Mouse (Mus musculus) CD4-positive helper T cell, adult 2 months (primary cell): ENCODE measurements around the gene Svbp.
A peak's percentile ranks its signal among the peaks of the same experiment; 100 is the strongest.

Experiments used
- DNase-seq: peaks from one replicate; pipeline ENCODE4 v3.0.0-alpha.2; 2012; ENCODE audit warnings: low read depth, missing footprints, low spot score

Gene Svbp

GRCm38 (mm10) chr4:119190618-119191017 lies 4.5 kb upstream of the Svbp start:
- no peak for DNase-seq

DNA sequence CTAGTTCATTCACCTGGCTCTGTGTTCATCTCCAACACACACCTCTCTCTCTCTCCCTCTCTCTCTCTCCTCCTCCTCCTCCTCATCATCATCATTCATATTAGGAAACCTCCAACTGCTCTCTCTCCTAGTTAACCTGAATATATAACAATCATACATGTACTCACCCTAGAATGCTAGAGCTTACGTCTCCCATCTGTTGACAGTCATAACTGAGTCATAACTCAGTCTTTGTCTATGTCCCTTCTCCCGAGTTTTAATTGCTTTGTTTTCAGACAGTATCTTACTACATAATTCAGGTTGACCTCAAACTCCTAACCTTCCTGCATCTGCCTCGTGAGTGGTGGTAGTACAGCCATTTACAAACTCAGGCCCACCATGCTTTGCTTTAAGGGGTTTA lies 3.8 kb upstream of the Svbp start:
- no peak for DNase-seq

DNA sequence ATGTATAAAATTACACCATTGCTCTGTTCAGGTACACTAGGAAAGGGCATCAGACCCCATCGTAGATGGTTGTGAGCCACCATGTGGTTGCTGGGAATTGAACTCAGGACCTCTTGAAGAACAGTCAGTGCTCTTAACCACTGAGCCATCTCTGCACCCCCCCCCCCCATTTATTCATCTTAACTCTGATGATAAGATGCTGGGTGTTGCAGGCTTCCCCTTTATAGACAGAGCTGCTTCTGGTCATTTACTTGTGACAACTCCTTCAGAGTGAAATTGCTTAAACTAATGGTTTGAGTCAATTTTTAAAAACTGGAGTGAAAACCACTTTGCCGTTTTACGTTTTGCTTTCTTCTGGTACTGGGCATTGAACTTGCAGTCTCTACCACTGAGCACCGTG lies 2.3 kb upstream of the Svbp start:
- no peak for DNase-seq

- DNase-seq = no peak
These were observed 645 bp downstream of the Svbp start for GRCm38 (mm10) chr4:119195582-119196320.

DNA sequence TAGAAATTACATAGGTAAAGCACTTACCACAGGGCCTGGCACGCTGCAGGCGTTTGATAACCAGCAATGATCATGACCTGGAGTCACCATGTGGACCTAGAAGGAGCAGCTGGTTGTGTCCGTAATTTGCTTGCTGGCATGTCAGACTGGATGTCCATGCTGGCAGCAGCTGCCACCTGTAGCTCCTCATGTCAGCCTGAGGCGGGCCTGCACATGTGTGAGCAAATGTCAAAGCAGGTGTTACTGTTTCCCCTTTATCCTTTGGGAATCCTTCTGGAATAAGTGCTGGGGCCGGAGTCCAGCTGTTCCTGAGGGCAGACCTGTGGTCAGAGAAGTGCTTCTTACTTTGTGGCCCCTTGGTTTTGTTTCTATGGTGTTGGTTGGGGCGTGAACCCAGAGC lies 3.0 kb downstream of the Svbp start:
- DNase-seq = no peak

DNA sequence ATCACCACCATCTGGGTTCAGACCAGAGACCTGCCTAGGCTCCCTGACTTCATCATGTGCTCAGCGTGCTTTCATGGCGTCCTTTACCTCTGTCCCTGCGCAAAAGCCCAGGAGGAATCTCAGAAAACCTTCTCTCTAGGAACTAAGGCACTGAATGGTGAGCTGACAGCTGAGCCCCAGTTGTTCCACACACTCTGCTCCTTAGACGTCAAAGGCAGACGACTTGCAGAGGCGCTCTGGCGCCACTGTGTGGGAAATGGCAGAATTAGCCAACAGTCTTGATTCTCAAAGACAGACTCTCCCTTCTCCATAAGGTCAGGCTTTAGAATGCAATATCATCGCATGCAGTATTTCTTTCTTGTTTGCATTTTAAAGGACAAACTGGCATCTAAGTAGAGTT lies 9.6 kb downstream of the Svbp start:
- peak; percentile 54 for DNase-seq

GRCm38 (mm10) chr4:119216667-119217066 lies 21.6 kb downstream of the Svbp start:
- DNase-seq = no peak

DNA sequence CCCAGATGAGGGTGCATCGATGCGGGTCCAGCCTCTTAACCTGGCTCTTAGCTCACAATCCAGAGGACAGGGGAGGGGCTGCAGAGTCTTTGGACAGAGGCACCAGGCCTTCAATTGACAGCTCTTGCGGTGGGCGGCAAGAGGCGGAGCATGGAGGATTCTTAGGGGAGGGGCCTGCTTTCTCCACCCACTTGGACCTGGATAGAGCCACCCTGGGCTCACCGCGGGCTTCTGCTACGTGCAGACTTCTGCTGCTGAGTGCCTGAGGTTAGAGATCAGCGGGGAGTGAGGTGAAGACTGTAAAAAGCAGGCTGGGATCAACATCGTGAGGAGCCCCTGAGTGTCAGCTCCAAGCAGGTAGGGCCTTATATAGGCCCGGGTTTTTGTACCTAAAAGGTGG lies 23.1 kb downstream of the Svbp start, which contains the start of gene Tmem269:
Tmem269 (minus strand) TSS at position 49 of the 400 bp plus-strand sequence.
- no peak for DNase-seq

DNA sequence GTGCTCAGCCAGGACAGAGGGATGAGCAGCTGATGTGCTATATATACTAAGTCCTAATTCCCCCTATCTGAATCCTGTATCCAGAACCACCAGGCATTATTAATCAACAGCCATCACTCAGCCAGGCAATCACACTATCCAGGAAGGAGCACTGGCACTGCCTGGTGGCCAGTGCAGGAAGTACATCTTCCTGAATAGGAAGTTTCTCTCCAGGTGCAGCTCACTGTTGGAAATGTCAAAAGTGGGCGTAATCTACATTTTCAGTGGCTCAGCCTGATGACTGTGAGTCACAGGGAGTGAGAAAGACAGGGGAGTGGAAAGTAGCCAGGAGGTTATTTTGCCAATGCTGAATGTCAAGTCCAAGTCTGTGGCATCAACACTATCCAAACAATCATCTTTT lies 28.6 kb downstream of the Svbp start:
- DNase-seq = peak; percentile 38

GRCm38 (mm10) chr4:119224534-119224933 lies 29.4 kb downstream of the Svbp start:
- no peak for DNase-seq

DNA sequence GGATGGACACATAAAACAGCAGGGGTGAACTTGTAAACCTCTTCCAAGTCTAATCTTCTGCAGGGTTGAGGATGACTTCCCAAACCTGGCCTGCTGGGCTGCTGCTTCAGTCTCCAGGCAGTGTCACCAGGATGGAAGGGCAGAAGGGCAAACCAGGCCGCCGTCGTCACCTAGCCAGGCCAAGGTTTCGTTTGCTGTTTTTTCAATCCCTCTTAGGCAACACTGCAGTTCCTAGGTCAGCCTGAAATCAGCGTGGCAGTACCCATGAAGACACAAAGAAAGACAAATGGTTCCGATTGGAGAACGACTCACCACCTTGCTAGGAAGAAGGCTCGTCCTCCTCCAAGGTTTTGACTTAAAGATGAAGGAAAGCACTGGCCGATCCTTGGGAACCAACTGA lies 30.6 kb downstream of the Svbp start:
- DNase-seq = no peak

- DNase-seq = no peak
These were observed 31.6 kb downstream of the Svbp start for GRCm38 (mm10) chr4:119226751-119227150.

DNA sequence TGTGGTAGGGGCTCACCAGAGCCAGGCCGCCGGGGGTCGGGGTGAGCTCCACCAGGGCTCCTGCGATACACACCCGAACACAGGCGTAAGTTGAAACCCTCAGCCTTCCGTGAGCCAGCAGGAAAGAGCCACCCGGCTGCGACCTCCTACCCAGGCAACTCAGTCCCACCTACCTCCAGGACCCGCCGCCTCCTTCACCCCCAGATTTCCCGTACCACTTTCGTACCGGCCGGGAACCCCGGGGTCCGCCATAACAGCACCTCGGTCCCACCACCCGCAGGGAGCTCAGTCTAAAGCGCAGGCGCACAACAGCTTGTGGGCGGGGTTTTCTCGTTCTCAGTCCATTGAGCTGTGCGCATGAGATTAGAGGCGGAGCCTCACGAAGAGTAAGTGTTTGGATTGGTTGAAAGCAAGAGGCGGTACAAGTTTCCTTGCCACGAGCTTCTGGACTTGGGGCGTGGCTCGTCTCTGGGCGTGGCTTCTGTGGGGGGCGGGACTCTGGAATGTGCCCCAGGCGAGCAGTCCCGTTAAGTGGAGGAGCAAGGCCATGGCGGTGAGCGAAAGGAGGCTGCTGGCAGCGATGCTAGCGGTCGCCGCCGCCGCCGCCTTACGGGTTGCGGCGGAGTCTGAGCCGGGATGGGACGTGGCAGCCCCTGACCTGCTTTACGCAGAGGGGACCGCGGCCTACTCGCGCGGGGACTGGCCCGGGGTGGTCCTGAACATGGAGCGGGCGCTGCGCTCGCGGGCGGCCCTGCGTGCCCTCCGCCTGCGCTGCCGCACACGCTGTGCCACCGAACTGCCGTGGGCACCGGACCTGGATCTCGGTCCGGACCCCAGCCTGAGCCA lies 37.5 kb downstream of the Svbp start, which contains the start of the genes AU022252 and P3h1:
AU022252 (minus strand) TSS at position 303 of the 846 bp plus-strand sequence.
P3h1 (plus strand) TSS at position 506 of the 846 bp plus-strand sequence.
- DNase-seq = peak; percentile 99

- DNase-seq = no peak
These were observed 38.3 kb downstream of the Svbp start for GRCm38 (mm10) chr4:119233256-119233901.

DNA sequence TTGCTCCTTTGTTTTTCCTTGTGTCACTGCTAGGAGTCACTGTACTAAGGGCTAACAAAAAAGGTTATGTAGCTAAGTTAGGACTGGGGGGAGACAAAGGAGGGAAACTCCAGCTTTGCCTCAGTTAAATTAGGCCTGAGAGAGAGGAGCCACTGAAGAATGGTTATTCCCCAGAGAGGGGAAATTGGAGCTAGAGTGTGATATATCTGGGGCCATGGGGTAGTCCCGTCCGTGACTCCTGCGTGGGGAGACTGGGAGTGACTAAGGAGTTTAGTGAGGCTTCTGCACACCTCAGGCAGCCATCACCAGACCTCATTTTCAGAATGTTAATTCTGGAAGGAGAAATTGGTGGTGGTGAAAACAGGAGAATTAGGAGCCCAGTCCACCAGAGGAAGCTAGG lies 39.2 kb downstream of the Svbp start:
- no peak for DNase-seq

GRCm38 (mm10) chr4:119238661-119239060 lies 43.6 kb downstream of the Svbp start:
- no peak for DNase-seq

DNA sequence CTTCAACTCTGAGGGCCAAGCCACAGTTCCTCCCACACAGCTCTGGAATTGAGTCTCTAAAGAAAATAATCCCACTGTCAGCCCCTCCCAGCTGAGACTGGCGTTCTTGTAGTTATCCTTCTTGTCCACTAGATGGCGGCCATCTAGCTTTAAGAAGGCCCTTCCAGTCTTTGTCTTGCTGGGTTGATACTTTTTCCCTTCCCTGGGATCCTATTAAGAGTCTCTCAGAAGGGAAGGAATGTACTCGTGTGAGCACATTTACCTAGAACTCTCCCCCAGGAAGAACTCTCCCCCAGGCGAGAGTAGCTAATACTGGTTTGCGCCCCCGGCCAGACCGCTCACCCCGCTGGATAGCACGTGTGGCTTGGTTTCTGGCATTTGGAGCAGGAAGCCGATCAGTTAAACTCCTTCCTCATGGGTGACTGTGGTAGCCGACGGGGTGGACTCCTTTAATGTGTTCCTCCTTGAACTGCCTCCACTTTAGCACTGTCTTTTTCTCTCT lies 44.1 kb downstream of the Svbp start:
- DNase-seq = peak; percentile 78

DNA sequence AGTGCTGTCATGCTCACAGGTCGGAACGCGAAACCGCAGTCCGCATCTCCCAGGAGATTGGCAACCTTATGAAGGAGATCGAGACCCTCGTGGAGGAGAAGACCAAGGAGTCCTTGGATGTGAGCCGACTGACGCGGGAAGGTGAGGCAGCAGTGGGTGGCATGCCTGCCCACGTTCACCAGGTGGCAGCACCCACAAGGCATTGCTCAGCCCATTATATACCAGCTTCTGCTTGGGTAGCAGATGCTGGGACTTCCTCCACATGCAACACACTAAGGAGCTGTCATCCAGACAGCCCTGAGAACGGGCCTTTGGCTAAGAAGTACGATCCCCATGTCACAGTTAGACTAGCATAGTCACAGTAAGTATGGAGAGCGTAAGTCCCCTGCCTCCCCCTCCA lies 46.6 kb downstream of the Svbp start:
- no peak for DNase-seq

DNA sequence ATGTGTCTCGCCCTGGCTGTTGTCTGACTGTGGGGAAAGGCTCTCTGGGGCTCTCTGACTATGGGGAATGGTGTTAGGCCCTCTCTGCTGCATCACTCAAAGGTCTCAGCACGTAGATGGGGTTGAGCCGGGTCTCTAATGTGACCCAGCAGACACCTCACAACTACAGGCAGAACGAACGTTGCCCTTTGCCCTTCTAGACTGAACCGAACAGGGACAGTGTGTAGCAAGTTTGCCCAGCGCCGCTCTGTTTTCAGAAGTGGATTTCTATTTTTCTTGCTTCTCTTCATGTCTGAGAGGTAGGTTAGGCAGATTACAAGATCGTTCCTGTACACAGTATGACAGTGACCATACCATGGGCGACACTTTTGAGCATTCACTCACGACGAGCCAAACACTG lies 47.5 kb downstream of the Svbp start:
- no peak for DNase-seq

DNA sequence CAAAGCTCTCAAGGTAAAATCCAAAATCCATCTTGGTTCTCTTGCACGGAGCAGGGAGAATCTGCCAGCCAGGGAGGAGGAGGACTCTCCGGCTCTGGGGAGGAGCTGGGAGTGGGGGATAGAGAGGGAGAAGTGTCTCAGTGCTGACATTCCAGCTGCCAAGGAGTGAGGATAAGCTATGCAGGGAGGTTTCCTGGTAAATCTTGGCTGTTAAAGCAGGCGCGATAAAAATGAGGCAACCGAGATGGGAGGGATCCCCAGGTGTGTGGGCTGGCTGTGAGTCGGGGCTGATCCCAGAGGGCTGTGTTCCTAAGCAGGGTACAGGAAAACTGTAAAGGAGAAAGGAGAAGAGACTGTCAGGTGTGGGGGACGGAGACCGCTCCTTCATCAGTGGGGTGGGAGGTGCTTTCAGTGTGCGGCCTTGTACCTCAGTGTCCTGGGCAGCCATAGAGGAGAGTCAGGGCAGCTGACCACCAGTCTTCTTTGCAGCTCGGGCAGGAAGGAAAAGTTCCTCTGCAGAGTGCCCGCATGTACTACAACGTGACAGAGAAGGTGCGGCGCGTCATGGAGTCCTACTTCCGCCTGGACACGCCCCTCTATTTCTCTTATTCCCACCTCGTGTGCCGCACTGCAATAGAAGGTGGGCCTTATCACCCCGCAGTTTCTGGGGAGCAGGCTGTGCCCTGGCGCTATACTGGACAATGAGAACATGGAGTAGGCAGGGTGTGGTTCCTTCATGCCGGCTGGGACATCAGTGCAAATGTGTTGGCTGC lies 49.5 kb downstream of the Svbp start:
- no peak for DNase-seq

DNA sequence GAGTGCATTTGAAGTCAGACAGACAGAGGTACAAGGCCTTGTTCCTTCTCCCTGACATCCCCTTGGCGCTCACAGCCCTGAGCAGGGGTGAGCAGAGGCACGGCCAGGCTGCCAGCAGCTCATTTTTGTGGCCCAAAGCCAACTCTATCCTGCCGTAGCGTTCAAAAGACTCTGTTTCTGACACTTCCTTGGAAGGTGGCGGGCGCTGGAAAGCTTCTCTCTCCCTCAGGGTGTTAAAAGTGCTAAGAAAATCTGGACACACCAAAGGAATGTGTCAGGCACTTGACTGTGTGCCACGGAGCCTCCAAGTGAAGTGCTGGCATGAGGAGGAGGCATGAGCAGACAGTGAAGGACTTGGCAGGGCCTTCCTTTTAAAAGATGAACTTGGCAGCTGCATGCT lies 50.5 kb downstream of the Svbp start:
- DNase-seq = no peak
